8 mouse cellular contexts compared by ENCODE assay signal in the genomic region with DNA sequence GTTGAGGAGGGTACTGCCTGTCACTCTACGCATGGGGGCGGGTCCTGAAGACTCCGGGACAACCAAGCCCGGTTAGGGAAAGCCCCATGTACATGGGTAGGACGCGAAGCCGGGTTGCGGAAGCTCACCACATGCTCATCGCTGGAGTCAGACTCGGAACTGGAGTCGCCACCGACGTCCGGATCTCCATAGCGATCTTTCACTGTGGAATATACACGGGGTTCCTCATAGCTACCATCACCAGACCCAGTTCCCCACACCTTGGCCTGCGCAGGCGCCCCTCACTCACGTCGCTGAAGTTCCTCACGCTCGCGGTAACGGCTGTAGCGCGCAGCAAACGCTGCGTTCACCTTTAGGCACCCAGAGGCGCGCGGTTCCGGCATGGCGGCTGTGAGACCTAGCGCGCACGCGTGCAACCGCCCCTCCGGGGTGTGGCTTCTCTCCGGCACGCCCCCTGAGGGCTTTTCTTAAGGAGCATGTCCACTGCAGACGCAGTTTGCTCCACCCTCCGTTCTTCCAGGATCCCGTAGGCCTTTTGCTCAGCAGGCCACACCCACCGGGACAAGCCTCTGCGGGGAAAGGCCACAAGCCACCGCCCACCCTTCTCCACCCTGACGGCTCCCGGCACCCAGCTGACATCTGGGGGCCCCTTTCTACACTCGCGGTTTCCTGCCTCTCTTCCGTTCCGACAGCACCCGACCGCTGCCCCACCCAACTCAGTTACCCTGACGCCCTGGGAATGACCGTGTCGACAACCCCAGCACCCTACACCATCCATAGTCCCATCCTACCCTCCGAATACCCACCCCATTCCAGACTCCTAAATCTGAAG. TPM values are rescaled to one million over a fixed set of nuclear protein-coding genes. Genes with fewer than 3 reads are reported as not detected.
DNase-seq lines count a peak whose midpoint lies in the region; ATAC-seq and TF ChIP-seq lines count a peak whose summit lies in the region.

Gene Kri1, minus strand, starts transcription at position 399 of the 832 bp plus-strand sequence.

- peak within 1 kb of the TSS; percentile 68 for H3K4me3 ChIP-seq in hindbrain, embryonic 13.5 days

- peak within 1 kb of the TSS; percentile 90 for H3K27ac ChIP-seq in hindbrain, embryonic 13.5 days

- H3K4me1 ChIP-seq in hindbrain, embryonic 13.5 days (replicated peaks), result peaks cover 44% of the 10 kb centered on the region

- no peak for TF ChIP-seq CTCF in Patski (IDR thresholded peaks at IDR 0.05)

- DNase-seq in Patski (ENCODE audit: low read depth, low spot score), result peak; percentile 80
- peak; percentile 97 for DNase-seq in cerebellum, postnatal 14 days
- DNase-seq in frontal cortex, postnatal 14 days (ENCODE audit: low spot score in 2 of 2), result peak; percentile 94 to 96
- DNase-seq in layer of hippocampus, postnatal 25 days (ENCODE audit: extremely low spot score in 1 of 2, low spot score in 1 of 2), result peak; percentile 88 to 91
- peak; percentile 99 for DNase-seq in lung, postnatal 25 days (ENCODE audit: low spot score)
- DNase-seq in retina, embryonic 14.5 days (ENCODE audit: low spot score), result peak; percentile 98
- peak; percentile 98 for DNase-seq in thymus, postnatal 4 days

- peaks cover 25% of the 10 kb centered on the region for H3K36me3 ChIP-seq in hindbrain, embryonic 13.5 days

- in situ Hi-C loops in Patski (cut with MboI; ENCODE audit: low pct_unique_long_range_greater_than_20kb), result no loop called here

- 1% methylated on average over 59 of the region's 59 CpGs for WGBS in hindbrain, embryonic 13.5 days

- H3K27me3 ChIP-seq in Patski, result no peaks in the 10 kb centered on the region
- no peaks in the 10 kb centered on the region for H3K27me3 ChIP-seq in hindbrain, embryonic 13.5 days

- peak within 1 kb of the TSS; percentile 79 for H3K9ac ChIP-seq in hindbrain, embryonic 13.5 days

- CTCF ChIA-PET in Patski (lab: Charles Lee), result no interaction called here

- POLR2A ChIA-PET in Patski (lab: Charles Lee), result interaction anchor here (0.5 to 1.7 kb wide), 3 partner anchors 9 to 256 kb away, joined by 3 to 4 read pairs (median 4); no protein-coding TSS in a partner anchor

- H3K4me2 ChIP-seq in hindbrain, embryonic 13.5 days, result peak within 1 kb of the TSS; percentile 77

- H3K9me3 ChIP-seq in hindbrain, embryonic 13.5 days, result no peaks in the 10 kb centered on the region

- peak; percentile 68 for ATAC-seq in Patski
- peak; percentile 81 for ATAC-seq in hindbrain, embryonic 13.5 days (ENCODE audit: low FRiP score)

RNA-seq across cellular contexts. Expression of gene Kri1, which starts in this region (rescaled TPM):
- 36.9 TPM for polyA plus RNA-seq in Patski (2021)
- polyA plus RNA-seq in hindbrain, embryonic 13.5 days (2015; fragmentation: Nextera tagmentation; extraction: Ambion mirVana), result 16.3 and 17.1 TPM in 2 replicates
- 10 to 100 TPM; 36.4 to 48.4 TPM for total RNA-seq in layer of hippocampus, postnatal 25 days (2021)

Comparison
In these comparisons a context has a peak if more than half of its experiments do, and no peak if none do; other contexts are left out.
1. Peak in every context shown above with its lines: DNase-seq, ATAC-seq, H3K4me3 ChIP-seq and H3K27ac ChIP-seq.